Comparison of ENCODE assay signal across 22 mouse cellular contexts in the genomic region with DNA sequence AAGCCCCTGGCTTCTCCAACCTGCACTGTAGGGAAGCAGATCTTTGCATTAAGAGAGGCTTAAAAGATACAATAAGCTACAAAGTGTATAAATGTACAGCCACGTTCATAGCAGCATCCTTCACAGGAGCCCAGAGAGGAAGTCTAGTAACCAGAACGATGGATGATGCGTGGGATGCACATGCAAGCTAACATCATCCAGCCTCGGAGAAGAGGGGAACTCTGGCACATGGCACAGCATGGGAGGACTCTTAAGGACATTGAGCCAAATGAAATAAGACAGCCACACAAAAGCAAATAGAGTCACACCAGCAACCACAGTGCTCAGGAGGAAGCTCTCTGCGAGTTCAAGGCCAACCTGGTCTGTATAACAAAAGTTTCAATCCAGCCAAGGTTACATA. TPM values are rescaled to one million over a fixed set of nuclear protein-coding genes. Genes with fewer than 3 reads are reported as not detected.
DNase-seq lines count a peak whose midpoint lies in the region; ATAC-seq and TF ChIP-seq lines count a peak whose summit lies in the region.
"Had no signal": no experiment of that assay in that cellular context is flagged by ENCODE, and none has a peak within 500 bp of the region (broad histone marks: within the 10 kb centered on the region; RNA-seq: fewer than 3 reads in every experiment).

No protein-coding gene starts in this region.

- H3K4me3 ChIP-seq in liver, postnatal 0 days (ENCODE audit: low read depth, low read length): no peak overlapping the region
- H3K4me3 ChIP-seq: forebrain, embryonic 10.5 days; forebrain, embryonic 13.5 days; heart, adult 2 months; heart, embryonic 10.5 days; heart, embryonic 13.5 days had no signal

- DNase-seq in adrenal gland, adult 2 months: peak; percentile 13
- no peak for DNase-seq in adrenal gland, postnatal 4 days (ENCODE audit: low spot score in 2 of 2)
- DNase-seq in layer of hippocampus, adult 9-11 months: peak; percentile 59
- DNase-seq in layer of hippocampus, postnatal 36 days: no peak
- DNase-seq in testis, postnatal 14 days (ENCODE audit: low spot score): peak; percentile 31
- DNase-seq in testis, postnatal 10 days (ENCODE audit: low spot score): no peak
- no peak for DNase-seq in liver, postnatal 0 days
- DNase-seq: cerebellum, adult 18-20 months; cerebellum, adult 9-10 months; gastrocnemius, postnatal 36 days; heart, adult 2 months; heart, postnatal 14 days; heart, postnatal 4 days had no signal

- ATAC-seq in liver, postnatal 0 days: no peak
- ATAC-seq: forebrain, embryonic 13.5 days; hindbrain, postnatal 0 days; Patski had no signal

- no peaks in the 10 kb centered on the region for H3K27me3 ChIP-seq in liver, postnatal 0 days (ENCODE audit: insufficient read depth, low read length)
- H3K27me3 ChIP-seq: CH12.LX had no signal

- no peak overlapping the region for H3K27ac ChIP-seq in liver, postnatal 0 days (ENCODE audit: low read depth)
- H3K27ac ChIP-seq: forebrain, embryonic 10.5 days; forebrain, embryonic 13.5 days; heart, adult 2 months; heart, embryonic 10.5 days; heart, embryonic 13.5 days; hindbrain, embryonic 14.5 days; hindbrain, postnatal 0 days had no signal

- H3K4me1 ChIP-seq in liver, postnatal 0 days (ENCODE audit: insufficient read depth): no peaks in the 10 kb centered on the region
- H3K4me1 ChIP-seq: heart, embryonic 13.5 days had no signal

- H3K9me3 ChIP-seq in liver, postnatal 0 days (ENCODE audit: low read length): no peaks in the 10 kb centered on the region
- H3K9me3 ChIP-seq: forebrain, embryonic 13.5 days; G1E; heart, embryonic 10.5 days; heart, embryonic 13.5 days had no signal

- H3K36me3 ChIP-seq in liver, postnatal 0 days (replicated peaks; ENCODE audit: insufficient read depth, low read length): no peaks in the 10 kb centered on the region
- H3K36me3 ChIP-seq: heart, embryonic 10.5 days; heart, embryonic 13.5 days had no signal

- no peak for TF ChIP-seq EP300 in liver, postnatal 0 days (IDR thresholded peaks at IDR 0.05; ENCODE audit: low read depth)

- 88% methylated on average over 5 of the region's 5 CpGs for WGBS in liver, postnatal 0 days (ENCODE audit: insufficient replicate concordance)

- no peak overlapping the region for H3K4me2 ChIP-seq in liver, postnatal 0 days (ENCODE audit: low read depth, low read length)
- H3K4me2 ChIP-seq: forebrain, embryonic 13.5 days; heart, embryonic 13.5 days; hindbrain, embryonic 14.5 days had no signal

- no peak for TF ChIP-seq CTCF in liver, postnatal 0 days (IDR thresholded peaks at IDR 0.05; ENCODE audit: low read depth)

- H3K9ac ChIP-seq in liver, postnatal 0 days (replicated peaks): no peak overlapping the region
- H3K9ac ChIP-seq: forebrain, embryonic 13.5 days; heart, embryonic 13.5 days; hindbrain, embryonic 14.5 days had no signal

RNA-seq across cellular contexts. Expression of gene Slit1, which starts 15.8 kb away (rescaled TPM):
- 10 to 100 TPM in 1 of 2 experiments, 1 to 10 TPM in 1; 2.9 to 18.1 TPM for total RNA-seq in adrenal gland, adult 2 months (2021)
- 11.9 and 17.9 TPM in 2 replicates for polyA plus RNA-seq in adrenal gland, adult 2 months (2012; rRNA removed)
- total RNA-seq in adrenal gland, postnatal 4 days (2021): 1 to 10 TPM; 7.1 to 8.3 TPM
- total RNA-seq in layer of hippocampus, postnatal 36 days (2021): 100 to 1,000 TPM; 212 to 242 TPM
- 0.12 and 0.13 TPM in 2 replicates for polyA plus RNA-seq in liver, postnatal 0 days (2015; fragmentation: Nextera tagmentation; extraction: Ambion mirVana)
- total RNA-seq: heart, postnatal 4 days had no signal

RNA-seq across cellular contexts. Expression of gene Arhgap19, which starts 42.6 kb away (rescaled TPM):
- 1 to 10 TPM; 3.5 to 5.2 TPM for total RNA-seq in adrenal gland, adult 2 months (2021)
- polyA plus RNA-seq in adrenal gland, adult 2 months (2012; rRNA removed): 0.83 TPM in 2 replicates
- 10 to 100 TPM; 11.6 to 12.2 TPM for total RNA-seq in adrenal gland, postnatal 4 days (2021)
- 1 to 10 TPM; 2.9 to 3.0 TPM for total RNA-seq in layer of hippocampus, postnatal 36 days (2021)
- 10.5 and 12.9 TPM in 2 replicates for polyA plus RNA-seq in liver, postnatal 0 days (2015; fragmentation: Nextera tagmentation; extraction: Ambion mirVana)

Comparison
In these comparisons a context has a peak if more than half of its experiments do, and no peak if none do; other contexts are left out.
1. DNase-seq: peak in adrenal gland, adult 2 months (single experiment), layer of hippocampus, adult 9-11 months (single experiment) and testis, postnatal 14 days (single experiment); none in adrenal gland, postnatal 4 days (0 of 2), layer of hippocampus, postnatal 36 days (0 of 2), testis, postnatal 10 days (single experiment) and liver, postnatal 0 days (single experiment).
2. RNA of gene Slit1, which starts 15.8 kb away (total RNA-seq): 212 to 242 TPM in layer of hippocampus, postnatal 36 days; 2.9 to 18.1 TPM in adrenal gland, adult 2 months and 7.1 to 8.3 TPM in adrenal gland, postnatal 4 days; every median in the first group is over 10 times any median in the second.